Mouse (Mus musculus): ENCODE measurements at regions not wholly inside any gene's neighbourhood (a gene's known extent, or its start where the extent isn't known, plus 50 kb on each side); places are given as distances from the start of the nearest gene placed in this dataset.

- DNase-seq (ENCODE audit: low spot score) = no peak
- 58% methylated on average over 1 of the region's 1 CpGs for WGBS
- Histone ChIP-seq H3K9me3 (ENCODE audit: control insufficient read depth, low read length) (no peaks in the 10 kb centered on the region), H3K4me1 (ENCODE audit: control insufficient read depth, insufficient read depth, low read length) (no peaks in the 10 kb centered on the region), H3K4me3 (replicated peaks; ENCODE audit: low read length) (no peak overlapping the region), H3K4me2 (replicated peaks; ENCODE audit: low read depth, low read length, severe bottlenecking) (no peak overlapping the region), H3K9ac (ENCODE audit: low read depth, low read length, severe bottlenecking) (no peak overlapping the region), H3K27me3 (ENCODE audit: control insufficient read depth, insufficient read depth, low read length) (no peaks in the 10 kb centered on the region), H3K36me3 (ENCODE audit: control insufficient read depth, insufficient read depth, low read length) (no peaks in the 10 kb centered on the region), H3K27ac (replicated peaks; ENCODE audit: low read depth, low read length) (no peak overlapping the region)
- no peak for ATAC-seq (ENCODE audit: low FRiP score, low read depth)
- no peak for TF ChIP-seq POLR2A (IDR thresholded peaks at IDR 0.05; ENCODE audit: borderline replicate concordance, extremely low read depth, insufficient read depth, insufficient read length)
Measured at GRCm38 (mm10) chr1:79925776-79926175, 64.8 kb upstream of the Serpine2 start.

GRCm38 (mm10) chr1:79921890-79922289, 60.9 kb upstream of the Serpine2 start:
- WGBS = 81% methylated on average over 3 of the region's 3 CpGs
- Histone ChIP-seq H3K4me3 (replicated peaks; ENCODE audit: low read length) (no peak overlapping the region), H3K36me3 (ENCODE audit: control insufficient read depth, insufficient read depth, low read length) (no peaks in the 10 kb centered on the region), H3K4me1 (ENCODE audit: control insufficient read depth, insufficient read depth, low read length) (no peaks in the 10 kb centered on the region), H3K9me3 (ENCODE audit: control insufficient read depth, low read length) (no peaks in the 10 kb centered on the region), H3K27me3 (ENCODE audit: control insufficient read depth, insufficient read depth, low read length) (no peaks in the 10 kb centered on the region), H3K27ac (replicated peaks; ENCODE audit: low read depth, low read length) (no peak overlapping the region), H3K9ac (ENCODE audit: low read depth, low read length, severe bottlenecking) (no peak overlapping the region), H3K4me2 (replicated peaks; ENCODE audit: low read depth, low read length, severe bottlenecking) (no peak overlapping the region)
- no peak for ATAC-seq (ENCODE audit: low FRiP score, low read depth)
- no peak for TF ChIP-seq POLR2A (IDR thresholded peaks at IDR 0.05; ENCODE audit: borderline replicate concordance, extremely low read depth, insufficient read depth, insufficient read length)
- DNase-seq (ENCODE audit: low spot score) = no peak

GRCm38 (mm10) chr1:79921333-79921732, 60.4 kb upstream of the Serpine2 start:
- Histone ChIP-seq H3K36me3 (ENCODE audit: control insufficient read depth, insufficient read depth, low read length) (no peaks in the 10 kb centered on the region), H3K4me3 (replicated peaks; ENCODE audit: low read length) (no peak overlapping the region), H3K27ac (replicated peaks; ENCODE audit: low read depth, low read length) (no peak overlapping the region), H3K9ac (ENCODE audit: low read depth, low read length, severe bottlenecking) (no peak overlapping the region), H3K9me3 (ENCODE audit: control insufficient read depth, low read length) (no peaks in the 10 kb centered on the region), H3K4me2 (replicated peaks; ENCODE audit: low read depth, low read length, severe bottlenecking) (no peak overlapping the region), H3K4me1 (ENCODE audit: control insufficient read depth, insufficient read depth, low read length) (no peaks in the 10 kb centered on the region), H3K27me3 (ENCODE audit: control insufficient read depth, insufficient read depth, low read length) (no peaks in the 10 kb centered on the region)
- no peak for TF ChIP-seq POLR2A (IDR thresholded peaks at IDR 0.05; ENCODE audit: borderline replicate concordance, extremely low read depth, insufficient read depth, insufficient read length)
- ATAC-seq (ENCODE audit: low FRiP score, low read depth) (no peak), DNase-seq (ENCODE audit: low spot score) (no peak)
- 82% methylated on average over 3 of the region's 3 CpGs for WGBS

- Histone ChIP-seq H3K4me2 (replicated peaks; ENCODE audit: low read depth, low read length, severe bottlenecking) (no peak overlapping the region), H3K4me3 (replicated peaks; ENCODE audit: low read length) (no peak overlapping the region), H3K27ac (replicated peaks; ENCODE audit: low read depth, low read length) (no peak overlapping the region), H3K9me3 (ENCODE audit: control insufficient read depth, low read length) (no peaks in the 10 kb centered on the region), H3K27me3 (ENCODE audit: control insufficient read depth, insufficient read depth, low read length) (no peaks in the 10 kb centered on the region), H3K36me3 (ENCODE audit: control insufficient read depth, insufficient read depth, low read length) (no peaks in the 10 kb centered on the region), H3K9ac (ENCODE audit: low read depth, low read length, severe bottlenecking) (no peak overlapping the region), H3K4me1 (ENCODE audit: control insufficient read depth, insufficient read depth, low read length) (no peaks in the 10 kb centered on the region)
- ATAC-seq (ENCODE audit: low FRiP score, low read depth) (no peak), DNase-seq (ENCODE audit: low spot score) (no peak)
- 71% methylated on average over 7 of the region's 7 CpGs for WGBS
- TF ChIP-seq POLR2A (IDR thresholded peaks at IDR 0.05; ENCODE audit: borderline replicate concordance, extremely low read depth, insufficient read depth, insufficient read length) = no peak
Measured at GRCm38 (mm10) chr1:79917426-79918150, 56.6 kb upstream of the Serpine2 start.
